Mouse (Mus musculus) bone marrow macrophage, adult 2 months (primary cell): ENCODE results near the gene Asb1.

Source experiments
- CTCF ChIP-seq: IDR thresholded peaks from 2 replicates; pipeline ENCODE4 v1.5.1; 2012; ENCODE audit warnings: low read depth, mild to moderate bottlenecking, low read length, moderate library complexity
- POLR2A ChIP-seq: IDR thresholded peaks from 2 replicates; pipeline ENCODE4 v1.6.1; 2012; ENCODE audit warnings: mild to moderate bottlenecking, low read depth, low read length, borderline replicate concordance

- TF ChIP-seq CTCF: no peak
- no peak for TF ChIP-seq POLR2A
These were observed 3.6 kb downstream of the Asb1 start for GRCm38 (mm10) chr1:91543974-91544373.
